Mouse (Mus musculus) neural tube, embryonic 11.5 days (tissue): ENCODE measurements around the gene Amph. TPM values are rescaled to one million over a fixed set of nuclear protein-coding genes. Genes with fewer than 3 reads are reported as not detected.

ENCODE experiments used
- ATAC-seq: fragments of 200-750 bp; cut with Nextera tagmentation; 2 replicates; pipeline ENCODE4 v1.8.0; 2017; ENCODE audit warnings: moderate number of reproducible peaks, mild to moderate bottlenecking, moderate TSS enrichment, moderate library complexity; ENCODE audit not compliant: insufficient read depth, low FRiP score, low TSS enrichment
- DNase-seq: peaks from one replicate; pipeline ENCODE4 v3.0.0-alpha.2; 2015; ENCODE audit warnings: low spot score
- H3K27ac ChIP-seq: fragments of 300-500 bp; sonication (generic); 2 replicates; pipeline ENCODE4 v1.5.1; 2014; ENCODE audit warnings: low read depth, mild to moderate bottlenecking, low read length
- H3K27me3 ChIP-seq: fragments of 300-500 bp; sonication (generic); 2 replicates; pipeline ENCODE4 v1.6.1; 2014; ENCODE audit warnings: mild to moderate bottlenecking, low read length, mixed read lengths; ENCODE audit not compliant: control insufficient read depth, insufficient read depth
- H3K36me3 ChIP-seq: fragments of 300-500 bp; sonication (generic); 2 replicates; pipeline ENCODE4 v1.6.1; 2014; ENCODE audit warnings: mild to moderate bottlenecking, low read length, moderate library complexity, mixed read lengths; ENCODE audit not compliant: control insufficient read depth, insufficient read depth
- H3K4me1 ChIP-seq: fragments of 300-500 bp; sonication (generic); 2 replicates; pipeline ENCODE4 v1.6.1; 2014; ENCODE audit warnings: low read length, mixed read lengths; ENCODE audit not compliant: control insufficient read depth, insufficient read depth
- H3K4me2 ChIP-seq: fragments of 300-500 bp; sonication (generic); 2 replicates; pipeline ENCODE4 v1.6.1; 2014; ENCODE audit warnings: low read depth, mild to moderate bottlenecking, moderate library complexity
- H3K4me3 ChIP-seq: fragments of 300-500 bp; sonication (generic); 2 replicates; pipeline ENCODE4 v1.5.1; 2014; ENCODE audit warnings: low read depth, low read length
- H3K9ac ChIP-seq: fragments of 300-500 bp; sonication (generic); 2 replicates; pipeline ENCODE4 v1.6.1; 2014; ENCODE audit warnings: mild to moderate bottlenecking, low read length
- H3K9me3 ChIP-seq: fragments of 300-500 bp; sonication (generic); 2 replicates; pipeline ENCODE4 v1.6.1; 2016; ENCODE audit warnings: low read length; ENCODE audit not compliant: control insufficient read depth
- WGBS: fragments of 180-500 bp; shearing (Covaris S2); extraction: QIAGEN DNeasy Blood & Tissue Kit; methylation state at CpG from one replicate; pipeline ENCODE4 v1.1.7; 2014; 5-methylcytosine and 5-hydroxymethylcytosine counted together
- polyA plus RNA-seq: library from polyadenylated mRNA; unstranded; fragments of >200 nt; fragmentation: Nextera tagmentation; extraction: Ambion mirVana; gene quantifications from 2 replicates; pipeline ENCODE4 v1.2.1, GENCODE M21; 2014

Amph gene
- polyA plus RNA-seq, 1 experiment from 2014 or later = 12.6 TPM

DNA sequence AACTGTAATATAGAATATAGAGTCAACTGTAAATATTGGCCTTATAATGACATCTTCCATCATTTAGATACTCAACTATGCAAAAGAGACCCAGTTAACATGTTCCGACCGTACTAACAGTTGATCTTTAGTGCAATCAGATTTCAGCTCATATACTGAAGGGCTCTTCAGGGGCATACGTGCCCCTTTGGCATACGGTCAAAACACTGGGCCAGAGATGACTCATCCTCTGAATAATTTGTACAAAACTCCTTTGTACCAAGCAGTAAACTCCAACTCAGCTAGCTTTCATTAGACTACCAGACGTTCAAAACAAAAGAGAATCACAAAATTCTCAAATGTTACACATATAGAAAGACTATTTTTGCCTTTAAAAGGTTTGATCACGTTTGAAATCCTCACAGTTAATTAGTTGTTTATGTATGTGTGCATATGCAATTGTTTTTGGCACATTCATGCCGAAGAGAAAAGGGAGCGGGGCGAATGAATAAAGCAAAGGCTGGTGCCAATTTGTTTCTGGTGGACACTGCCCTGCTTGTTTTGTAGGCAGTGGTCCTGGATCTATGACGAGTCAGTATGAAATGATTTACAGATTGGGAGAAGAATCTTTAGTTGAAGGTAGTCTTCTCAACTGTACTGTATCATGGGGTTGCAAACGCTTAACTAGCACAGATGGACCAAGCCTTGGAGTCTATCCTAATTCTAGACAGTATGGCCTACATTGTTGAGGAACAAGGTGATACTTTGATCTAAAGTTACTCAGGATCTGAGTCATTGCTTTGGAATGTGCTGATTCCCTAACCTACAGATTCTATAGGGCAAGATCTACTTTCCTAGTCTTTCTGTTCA is 8.3 kb downstream of the Amph start:
- Histone ChIP-seq H3K9me3 (no peaks in the 10 kb centered on the region), H3K4me3 (no peak overlapping the region), H3K36me3 (no peaks in the 10 kb centered on the region), H3K27ac (no peak overlapping the region), H3K27me3 (no peaks in the 10 kb centered on the region), H3K9ac (no peak overlapping the region), H3K4me2 (no peak overlapping the region), H3K4me1 (no peaks in the 10 kb centered on the region)
- ATAC-seq (no peak), DNase-seq (no peak)
- WGBS = 90% methylated on average over 11 of the region's 11 CpGs

DNA sequence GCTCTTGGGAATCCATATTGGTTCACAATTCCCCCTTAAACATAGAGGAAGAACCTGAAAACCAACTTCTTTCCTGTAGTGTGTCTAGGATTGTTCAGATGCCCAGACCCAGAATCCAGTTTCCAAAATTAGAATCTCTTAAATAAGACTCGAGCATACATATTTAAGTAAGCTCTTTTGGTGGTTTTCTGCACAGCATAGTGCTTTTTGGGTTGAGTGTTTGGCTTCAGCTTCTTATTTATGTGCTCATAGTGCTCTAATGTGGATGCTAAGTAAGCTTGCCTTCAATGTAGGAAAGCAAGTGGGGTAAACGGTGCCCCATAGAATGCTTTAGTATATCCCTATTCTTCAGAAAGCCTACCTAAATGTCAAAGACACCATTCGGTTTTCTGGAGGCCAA is 9.0 kb downstream of the Amph start:
- H3K27ac ChIP-seq = no peak overlapping the region
- ATAC-seq = no peak
- no peak overlapping the region for H3K9ac ChIP-seq
- H3K27me3 ChIP-seq = no peaks in the 10 kb centered on the region
- no peak overlapping the region for H3K4me2 ChIP-seq
- no peaks in the 10 kb centered on the region for H3K4me1 ChIP-seq
- H3K4me3 ChIP-seq = no peak overlapping the region
- H3K9me3 ChIP-seq = no peaks in the 10 kb centered on the region
- no peaks in the 10 kb centered on the region for H3K36me3 ChIP-seq
- 83% methylated on average over 3 of the region's 3 CpGs for whole genome bisulfite sequencing
- no peak for DNase-seq

- no peaks in the 10 kb centered on the region for H3K27me3 ChIP-seq
- DNase-seq = no peak
- H3K36me3 ChIP-seq = no peaks in the 10 kb centered on the region
- 84% methylated on average over 3 of the region's 3 CpGs for WGBS
- H3K4me2 ChIP-seq = no peak overlapping the region
- no peak overlapping the region for H3K27ac ChIP-seq
- H3K4me3 ChIP-seq = no peak overlapping the region
- H3K9me3 ChIP-seq = no peaks in the 10 kb centered on the region
- no peak overlapping the region for H3K9ac ChIP-seq
- H3K4me1 ChIP-seq = no peaks in the 10 kb centered on the region
- ATAC-seq = no peak
These were observed 24.6 kb downstream of the Amph start for GRCm38 (mm10) chr13:18972571-18972970.

- DNase-seq (no peak), ATAC-seq (no peak)
- 91% methylated on average over 5 of the region's 5 CpGs for WGBS
- Histone ChIP-seq H3K36me3 (no peaks in the 10 kb centered on the region), H3K9ac (no peak overlapping the region), H3K27me3 (no peaks in the 10 kb centered on the region), H3K4me3 (no peak overlapping the region), H3K9me3 (no peaks in the 10 kb centered on the region), H3K27ac (no peak overlapping the region), H3K4me2 (no peak overlapping the region), H3K4me1 (no peaks in the 10 kb centered on the region)
These were observed 26.3 kb downstream of the Amph start for GRCm38 (mm10) chr13:18974351-18974750.

- H3K9me3 ChIP-seq = no peaks in the 10 kb centered on the region
- WGBS = 72% methylated on average over 4 of the region's 4 CpGs
- H3K27me3 ChIP-seq = no peaks in the 10 kb centered on the region
- no peaks in the 10 kb centered on the region for H3K36me3 ChIP-seq
- no peak for DNase-seq
- ATAC-seq = no peak
- H3K4me3 ChIP-seq = no peak overlapping the region
- no peaks in the 10 kb centered on the region for H3K4me1 ChIP-seq
- no peak overlapping the region for H3K4me2 ChIP-seq
- H3K27ac ChIP-seq = no peak overlapping the region
- no peak overlapping the region for H3K9ac ChIP-seq
These were observed 39.3 kb downstream of the Amph start for GRCm38 (mm10) chr13:18987266-18987665.

GRCm38 (mm10) chr13:18988323-18988722 is 40.3 kb downstream of the Amph start:
- no peak overlapping the region for H3K4me3 ChIP-seq
- no peak for ATAC-seq
- H3K27me3 ChIP-seq = no peaks in the 10 kb centered on the region
- DNase-seq = no peak
- H3K9ac ChIP-seq = no peak overlapping the region
- no peaks in the 10 kb centered on the region for H3K36me3 ChIP-seq
- 80% methylated on average over 4 of the region's 4 CpGs for WGBS
- no peak overlapping the region for H3K4me2 ChIP-seq
- no peak overlapping the region for H3K27ac ChIP-seq
- H3K9me3 ChIP-seq = no peaks in the 10 kb centered on the region
- no peaks in the 10 kb centered on the region for H3K4me1 ChIP-seq

DNA sequence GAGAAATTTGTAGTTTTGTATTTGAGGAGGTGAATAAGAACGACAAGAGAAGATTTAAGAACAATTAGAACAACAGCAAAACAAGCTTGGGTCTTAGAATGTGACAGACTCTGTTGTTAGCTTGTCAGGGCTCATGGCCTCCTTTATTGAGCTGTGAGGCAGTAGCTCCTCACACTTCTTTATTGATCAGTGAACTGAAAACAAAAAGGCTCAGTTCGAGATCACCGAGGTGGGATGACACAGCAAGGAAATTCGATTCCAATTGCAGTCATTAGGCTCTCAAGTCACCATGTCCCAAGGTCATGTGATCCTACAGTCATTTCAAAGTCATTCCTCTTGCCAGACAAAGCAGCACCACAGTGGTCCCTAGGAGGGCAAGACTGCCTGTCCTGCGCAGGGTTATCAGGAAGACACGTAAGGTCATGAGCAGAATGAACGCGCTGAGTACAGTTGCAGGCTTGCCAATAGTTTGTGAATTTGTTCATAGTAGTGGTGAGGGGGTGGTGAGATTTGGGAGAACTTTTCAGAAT is 41.2 kb downstream of the Amph start:
- ATAC-seq = peak; percentile 62
- H3K9me3 ChIP-seq = no peaks in the 10 kb centered on the region

DNA sequence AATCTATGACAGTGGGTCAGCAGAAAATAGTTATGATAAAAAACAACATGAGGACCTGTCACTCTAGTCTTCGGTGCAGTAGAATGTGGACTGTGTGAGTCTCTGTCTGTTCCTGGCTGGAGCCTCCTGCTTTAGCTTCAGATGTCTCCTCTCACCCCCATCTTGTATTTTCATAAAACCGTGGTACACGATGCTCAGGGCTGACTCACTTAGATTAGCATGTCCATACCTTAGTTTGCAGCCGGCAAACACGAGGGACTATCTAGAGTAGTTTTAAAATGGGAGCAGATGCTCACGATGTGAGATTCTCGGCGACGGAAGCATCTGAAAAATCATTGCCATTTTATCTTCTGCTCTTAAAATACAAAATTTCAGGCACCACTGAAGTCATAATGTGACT is 54.5 kb downstream of the Amph start:
- Histone ChIP-seq H3K4me1 (no peaks in the 10 kb centered on the region), H3K9ac (no peak overlapping the region), H3K27me3 (no peaks in the 10 kb centered on the region), H3K4me3 (no peak overlapping the region), H3K4me2 (no peak overlapping the region), H3K9me3 (no peaks in the 10 kb centered on the region), H3K36me3 (no peaks in the 10 kb centered on the region), H3K27ac (no peak overlapping the region)
- ATAC-seq = no peak
- WGBS = 93% methylated on average over 9 of the region's 9 CpGs
- DNase-seq = no peak

More for the DNA sequence above, 41.2 kb downstream of the Amph start:
- H3K9ac ChIP-seq = no peak overlapping the region
- no peaks in the 10 kb centered on the region for H3K4me1 ChIP-seq
- 37% methylated on average over 8 of the region's 8 CpGs for WGBS
- no peaks in the 10 kb centered on the region for H3K36me3 ChIP-seq
- H3K27me3 ChIP-seq = no peaks in the 10 kb centered on the region
- no peak overlapping the region for H3K4me3 ChIP-seq
- no peak overlapping the region for H3K27ac ChIP-seq
- no peak overlapping the region for H3K4me2 ChIP-seq
- no peak for DNase-seq

GRCm38 (mm10) chr13:19004406-19004805 is 56.4 kb downstream of the Amph start:
- Histone ChIP-seq H3K27me3 (no peaks in the 10 kb centered on the region), H3K9me3 (no peaks in the 10 kb centered on the region), H3K4me3 (no peak overlapping the region), H3K9ac (no peak overlapping the region), H3K27ac (no peak overlapping the region), H3K36me3 (no peaks in the 10 kb centered on the region), H3K4me1 (no peaks in the 10 kb centered on the region), H3K4me2 (no peak overlapping the region)
- WGBS = 80% methylated on average over 5 of the region's 5 CpGs
- no peak for DNase-seq
- ATAC-seq = no peak
